Mouse (Mus musculus) T-helper 17 cell (primary cell): ENCODE measurements around the gene Majin.

Experiments
- in situ Hi-C, 2 experiments: fragments of 300-600 bp; cut with MboI, MseI; formaldehyde crosslinking; loops; 1 replicate in 1 of 2; 2 replicates in 1 of 2; pipeline ENCODE4 v1.15.1; 2025; ENCODE audit warnings: high pct_unique_total_duplicates in 2 of 2

Majin gene

DNA sequence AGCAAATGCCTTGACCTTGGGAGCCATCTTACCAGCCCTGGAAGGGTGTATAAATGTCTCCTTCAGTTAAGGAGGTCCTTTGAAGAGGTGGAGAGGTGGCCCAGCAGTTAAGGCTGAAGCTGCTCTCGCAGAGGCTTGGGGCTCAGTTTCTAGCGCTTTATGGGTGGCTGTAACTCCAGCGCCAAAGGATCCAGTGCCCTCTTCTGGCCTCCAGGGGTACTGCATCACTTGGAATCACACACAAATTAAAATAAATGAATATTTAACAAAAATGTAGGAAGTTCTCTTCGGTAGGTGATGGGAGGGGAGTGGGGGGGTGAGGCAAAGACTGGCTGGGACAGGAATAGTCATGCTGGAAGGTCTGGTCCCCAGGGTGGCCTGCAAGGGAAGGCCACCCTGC is 76.8 kb downstream of the Majin start:
- in situ Hi-C loops: loop anchor here (5.0 kb wide), 2 partner anchors 46 to 76 kb away; partner anchors contain the start of gene Cdc42bpg (in 1 of the 2)

DNA sequence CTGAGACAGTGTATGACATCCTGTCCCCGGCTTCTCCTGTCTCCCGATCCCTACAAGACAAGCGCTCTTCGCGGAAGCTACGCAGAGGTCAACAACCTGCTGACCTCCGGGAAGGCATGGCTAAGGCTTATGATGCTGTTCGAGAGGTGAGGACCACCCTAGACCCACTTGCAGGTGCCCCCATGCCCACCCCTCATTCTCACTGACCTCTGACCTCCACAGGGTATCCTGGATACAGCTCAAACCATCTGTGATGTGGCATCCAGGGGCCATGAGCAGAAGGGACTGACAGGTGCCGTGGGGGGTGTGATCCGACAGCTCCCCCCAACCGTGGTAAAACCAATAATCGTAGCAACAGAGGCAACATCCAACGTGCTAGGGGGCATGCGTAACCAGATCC is 77.2 kb downstream of the Majin start:
- in situ Hi-C loops: loop anchor here (5.0 kb wide), 2 partner anchors 46 to 76 kb away; partner anchors contain the start of gene Cdc42bpg (in 1 of the 2)

DNA sequence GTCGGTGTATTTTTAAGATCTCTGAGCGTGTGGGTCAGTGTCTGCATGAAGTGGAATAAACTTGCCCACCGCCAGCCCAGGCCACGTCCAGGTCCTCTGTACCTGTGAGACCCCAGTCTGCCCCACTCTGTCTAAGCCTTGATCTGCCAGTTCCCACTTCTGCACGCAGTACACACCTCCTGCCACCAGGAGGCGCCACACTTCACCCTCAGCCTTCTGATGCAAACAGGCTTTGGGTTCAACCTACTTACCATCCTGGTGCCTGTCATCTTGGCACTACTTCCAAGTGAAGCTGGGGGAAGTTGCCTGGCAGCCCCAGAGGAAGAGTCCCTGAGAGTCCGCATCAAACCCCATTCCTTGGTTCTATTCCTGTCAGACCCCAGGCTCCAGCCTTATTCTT is 78.0 kb downstream of the Majin start:
- in situ Hi-C loops: loop anchor here (5.0 kb wide), 2 partner anchors 45 to 75 kb away; partner anchors contain the start of gene Cdc42bpg (in 1 of the 2)

DNA sequence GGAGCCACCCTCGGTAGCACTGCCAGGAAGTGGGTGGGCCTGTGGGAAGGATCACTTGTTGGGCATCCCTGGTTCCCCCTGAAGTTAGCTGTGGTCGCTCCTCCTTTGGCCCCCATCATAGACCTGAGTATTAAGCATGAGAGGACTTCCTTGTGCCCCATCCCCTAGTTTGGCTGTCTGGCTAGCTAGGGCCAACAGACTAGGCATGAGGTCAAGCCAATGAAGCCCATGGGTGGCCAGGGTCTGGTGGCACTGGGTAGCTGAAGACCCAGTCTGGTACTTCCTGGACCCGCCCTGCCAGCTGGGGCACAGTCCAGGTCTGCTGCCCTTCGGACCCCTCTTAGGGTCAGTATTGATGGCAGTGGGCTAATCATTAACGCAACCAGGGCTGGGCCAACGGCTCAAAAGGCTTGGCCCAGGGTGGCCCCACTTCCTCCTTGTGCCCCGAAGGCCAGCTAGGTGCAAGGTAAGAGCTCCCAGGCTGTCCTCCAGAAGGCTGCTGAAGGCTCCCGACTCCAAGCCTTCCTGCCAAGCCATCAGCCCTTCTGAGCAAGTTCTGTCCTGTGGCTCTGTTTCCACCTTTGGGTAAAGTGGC is 78.7 kb downstream of the Majin start:
- in situ Hi-C loops: loop anchor here (5.0 kb wide), 2 partner anchors 44 to 74 kb away; partner anchors contain the start of gene Cdc42bpg (in 1 of the 2)

DNA sequence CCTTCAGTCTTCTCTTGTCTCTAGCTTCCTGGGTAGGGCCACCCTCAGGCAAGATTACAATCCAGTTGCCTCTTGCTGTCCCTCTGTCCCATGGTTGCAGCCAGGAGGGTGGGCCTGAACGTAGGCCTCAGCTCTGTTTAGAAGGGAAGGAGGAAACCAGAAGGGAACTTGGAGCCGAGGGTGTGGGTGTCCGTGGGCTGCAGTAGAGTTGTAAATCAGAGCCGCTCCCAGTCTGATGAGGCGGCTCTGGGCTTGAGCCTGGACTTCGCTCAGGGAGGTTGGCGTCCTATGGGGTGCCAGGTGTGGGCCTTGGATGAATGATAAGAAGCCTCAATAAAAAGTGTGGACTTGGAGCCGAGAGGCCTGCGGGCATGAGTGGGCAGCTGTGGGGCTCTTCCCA is 80.0 kb downstream of the Majin start:
- in situ Hi-C loops: loop anchor here (5.0 kb wide), 2 partner anchors 43 to 73 kb away; partner anchors contain the start of gene Cdc42bpg (in 1 of the 2)

DNA sequence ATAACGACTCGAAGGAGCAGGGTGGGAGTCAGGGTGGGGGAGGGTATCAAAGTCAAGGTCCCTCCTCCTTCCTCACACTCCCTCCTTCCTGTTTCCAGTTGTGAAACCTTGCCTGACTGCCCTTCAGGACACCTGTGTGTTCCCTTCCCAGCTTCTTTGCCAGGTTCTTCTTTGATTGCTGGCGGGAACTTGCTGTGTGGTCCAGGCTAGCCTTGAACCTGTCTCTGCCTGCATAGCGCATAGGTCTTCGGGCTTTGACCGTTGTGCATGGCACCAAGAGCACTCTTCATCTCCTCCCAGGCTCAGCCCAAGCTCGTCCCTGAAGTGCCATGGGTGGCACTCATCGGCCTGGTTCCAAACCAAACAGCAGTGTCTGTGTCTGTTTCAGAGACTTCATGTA is 80.8 kb downstream of the Majin start:
- in situ Hi-C loops: loop anchor here (5.0 kb wide), 2 partner anchors 42 to 72 kb away; partner anchors contain the start of gene Cdc42bpg (in 1 of the 2)

DNA sequence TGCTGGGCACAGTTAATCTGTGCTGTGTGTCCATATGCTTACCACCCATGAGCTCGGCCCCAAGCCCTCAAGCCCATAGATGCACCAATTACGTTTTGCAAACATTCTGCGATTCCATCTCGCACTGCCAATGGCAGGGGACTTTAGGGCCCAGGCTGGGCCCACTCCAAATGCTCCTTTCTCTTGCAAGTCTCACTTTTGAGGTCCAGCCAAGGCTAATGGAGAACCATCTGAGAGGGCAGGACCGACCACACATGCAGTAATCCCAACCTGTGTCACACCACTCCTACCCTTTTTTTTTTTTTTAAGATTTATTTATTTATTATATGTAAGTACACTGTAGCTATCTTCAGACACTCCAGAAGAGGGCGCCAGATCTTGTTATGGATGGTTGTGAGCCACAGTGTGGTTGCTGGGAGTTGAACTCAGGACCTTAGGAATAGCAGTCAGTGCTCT is 81.6 kb downstream of the Majin start:
- in situ Hi-C loops: no loop called here

DNA sequence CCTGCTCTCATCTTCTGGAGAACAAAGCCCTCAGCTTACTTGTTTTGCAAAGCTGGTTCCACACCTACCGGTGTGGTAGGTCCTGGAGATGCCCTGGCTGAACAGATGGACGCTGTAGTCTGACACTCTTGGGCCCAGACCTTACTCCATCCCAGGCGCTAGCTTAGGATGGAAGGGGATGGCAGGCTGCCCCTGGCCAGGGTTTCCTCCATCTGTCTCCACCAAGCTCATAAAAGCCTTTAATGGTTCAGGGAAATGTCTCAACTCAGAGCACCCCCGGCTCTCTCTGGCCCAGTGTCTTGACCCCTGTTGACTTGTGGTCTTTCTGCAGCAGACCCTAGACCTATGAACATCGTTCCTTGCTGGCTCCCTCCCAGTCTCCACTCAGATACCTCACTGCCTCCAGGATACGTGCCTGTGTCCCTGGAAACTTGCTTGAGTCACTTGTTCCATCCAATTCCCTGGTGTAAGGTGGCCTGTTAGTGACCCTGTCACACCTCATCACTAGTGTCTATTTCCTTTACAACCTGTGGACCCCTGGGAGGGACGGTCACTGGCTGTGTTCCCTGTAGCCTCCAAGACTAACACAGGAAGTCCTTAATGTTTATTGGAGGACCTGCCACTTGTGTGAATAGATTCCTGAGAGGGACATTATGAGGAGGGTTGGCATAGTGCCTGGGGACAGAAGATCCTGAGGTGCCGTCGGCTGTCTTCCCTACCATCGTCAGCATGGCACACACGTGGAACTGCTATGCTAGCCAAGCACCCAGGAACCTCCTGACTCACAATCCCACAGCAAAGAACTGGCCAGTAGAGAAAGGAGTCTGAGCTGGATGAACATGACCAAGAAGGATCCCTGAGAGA is 83.3 kb downstream of the Majin start:
- in situ Hi-C loops: no loop called here

DNA sequence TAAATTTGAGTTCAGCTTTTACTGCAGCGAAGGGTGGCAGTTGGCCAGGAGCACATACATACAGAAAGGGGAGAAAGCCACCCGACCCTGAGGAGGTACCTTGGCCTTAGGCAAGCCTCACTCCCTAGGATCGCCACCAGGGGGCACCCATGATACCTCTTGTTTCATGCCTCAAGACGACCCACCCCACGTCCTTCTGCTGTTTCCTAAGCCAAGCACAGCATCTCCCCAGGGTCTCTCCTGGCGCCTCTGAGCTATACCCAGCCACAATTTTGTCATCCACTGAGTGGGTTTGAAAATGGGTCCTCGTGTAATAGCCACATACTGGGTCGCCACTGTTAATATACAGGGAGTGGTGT is 84.0 kb downstream of the Majin start:
- in situ Hi-C loops: no loop called here

DNA sequence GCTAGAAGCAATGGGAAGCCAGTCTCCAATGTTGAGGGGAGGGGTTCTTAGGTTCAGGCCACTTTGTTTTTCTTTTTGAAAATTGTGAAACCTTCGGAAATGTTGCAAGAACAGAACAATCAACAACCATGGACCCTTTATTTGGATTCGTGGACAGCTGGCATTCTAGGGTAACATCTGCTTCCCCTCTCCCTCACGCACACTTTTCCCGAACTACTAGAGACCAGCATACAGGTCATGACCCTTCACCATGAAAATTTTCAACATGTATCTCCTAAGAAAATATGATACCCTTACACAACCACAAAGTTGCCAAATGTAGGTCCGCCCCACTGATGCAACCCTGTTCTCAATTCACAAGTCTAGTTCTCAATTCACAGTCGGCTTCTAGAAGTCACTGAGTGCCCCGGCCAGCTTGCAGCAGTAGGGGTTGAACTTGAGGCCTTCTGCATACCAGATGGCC is 84.5 kb downstream of the Majin start:
- in situ Hi-C loops: no loop called here

DNA sequence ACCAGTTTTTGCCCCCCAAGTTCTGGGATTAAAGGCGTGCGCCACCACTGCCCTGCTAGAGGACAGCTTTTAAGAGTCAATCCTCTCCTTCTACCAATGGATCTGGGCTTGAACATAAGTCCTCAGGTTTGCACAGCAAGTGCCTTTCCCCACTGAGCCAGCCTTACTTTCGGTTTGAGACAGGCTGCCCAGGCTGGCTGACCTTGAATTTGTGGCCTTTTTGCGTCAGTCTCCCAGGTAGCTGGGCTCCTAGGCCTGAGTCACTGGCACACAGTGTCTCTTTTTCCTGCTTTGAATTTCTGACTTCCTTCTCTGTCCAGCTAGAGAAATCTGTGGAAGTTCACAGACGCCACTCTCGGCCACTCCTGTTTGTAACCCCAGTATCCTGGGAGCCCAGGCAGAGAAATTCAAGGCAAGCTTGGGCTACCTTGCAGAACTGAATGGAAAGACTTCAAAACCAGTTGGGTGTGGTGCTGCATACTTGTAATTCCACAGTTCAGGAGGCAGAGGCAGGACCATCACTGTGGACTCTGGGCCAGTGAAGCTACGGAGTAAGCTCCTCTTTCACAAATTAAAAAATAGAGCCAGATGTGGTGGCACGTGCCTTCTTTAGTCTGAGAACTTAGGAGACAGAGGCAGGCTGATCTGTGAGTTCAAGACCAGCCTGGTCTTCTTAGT is 85.7 kb downstream of the Majin start:
- in situ Hi-C loops: loop anchor here in 1 of 2 experiments (5.0 kb wide), 1 partner anchor 37 kb away; the partner anchor contains the start of gene Cdc42bpg

DNA sequence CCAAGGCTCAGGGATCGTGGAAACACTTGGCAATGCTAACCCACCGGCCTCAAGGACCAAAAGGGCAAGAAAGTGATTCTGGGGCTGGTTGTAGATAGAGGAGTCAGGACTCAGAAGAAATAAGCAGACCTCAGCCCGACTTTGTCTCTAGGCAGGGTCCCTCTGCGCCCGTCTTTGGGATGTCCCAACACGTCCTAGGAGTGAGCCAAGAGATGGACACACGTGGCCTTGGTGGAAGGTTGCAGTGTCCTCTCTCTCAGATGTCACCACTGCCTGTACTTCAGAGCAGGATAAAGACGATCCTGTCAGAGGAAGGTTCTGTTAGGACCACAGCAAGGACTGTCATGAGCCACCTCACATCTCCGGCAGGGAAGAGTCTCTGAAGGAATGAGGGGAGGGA is 86.5 kb downstream of the Majin start:
- in situ Hi-C loops: loop anchor here in 1 of 2 experiments (5.0 kb wide), 1 partner anchor 37 kb away; the partner anchor contains the start of gene Cdc42bpg

DNA sequence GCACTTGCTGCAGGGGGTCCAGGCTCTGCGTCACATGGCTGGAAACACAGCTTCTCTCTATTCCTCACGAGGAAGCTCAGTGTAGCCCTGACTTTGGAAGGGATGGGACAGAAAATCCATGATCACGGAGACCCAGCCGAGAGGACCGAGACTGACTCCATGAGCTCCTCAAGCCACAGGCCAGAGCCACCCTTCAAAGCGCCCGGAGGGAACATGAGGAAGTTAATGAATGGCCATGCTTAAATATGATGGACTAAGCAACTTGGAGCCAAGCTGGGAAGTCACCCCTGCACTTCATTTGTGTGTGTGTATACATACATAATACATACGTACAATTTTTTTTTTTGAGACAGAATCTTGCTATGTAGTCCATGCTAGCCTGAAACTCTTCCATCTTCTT is 87.0 kb downstream of the Majin start:
- in situ Hi-C loops: loop anchor here in 1 of 2 experiments (5.0 kb wide), 1 partner anchor 36 kb away; the partner anchor contains the start of gene Cdc42bpg

DNA sequence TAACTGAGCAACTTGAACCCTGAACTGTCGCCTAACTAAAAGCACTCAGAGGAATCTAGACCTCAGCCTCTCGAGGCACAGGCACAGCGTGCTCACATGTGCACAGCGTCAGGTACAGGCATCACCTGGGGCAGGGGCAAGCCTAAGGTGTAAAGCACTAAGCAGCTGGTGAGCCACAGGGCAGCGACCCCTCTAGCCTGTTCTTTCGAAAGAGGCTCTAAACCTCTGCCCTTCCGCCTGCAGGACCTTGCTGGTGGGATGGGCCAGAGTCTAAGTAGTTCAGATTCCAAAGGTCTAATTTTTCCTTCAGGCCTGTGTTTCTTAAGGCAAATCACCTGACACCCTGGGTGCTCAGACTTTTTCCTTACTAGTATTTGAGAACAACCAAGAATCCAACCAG is 87.9 kb downstream of the Majin start:
- in situ Hi-C loops: loop anchor here in 1 of 2 experiments (5.0 kb wide), 1 partner anchor 35 kb away; the partner anchor contains the start of gene Cdc42bpg

DNA sequence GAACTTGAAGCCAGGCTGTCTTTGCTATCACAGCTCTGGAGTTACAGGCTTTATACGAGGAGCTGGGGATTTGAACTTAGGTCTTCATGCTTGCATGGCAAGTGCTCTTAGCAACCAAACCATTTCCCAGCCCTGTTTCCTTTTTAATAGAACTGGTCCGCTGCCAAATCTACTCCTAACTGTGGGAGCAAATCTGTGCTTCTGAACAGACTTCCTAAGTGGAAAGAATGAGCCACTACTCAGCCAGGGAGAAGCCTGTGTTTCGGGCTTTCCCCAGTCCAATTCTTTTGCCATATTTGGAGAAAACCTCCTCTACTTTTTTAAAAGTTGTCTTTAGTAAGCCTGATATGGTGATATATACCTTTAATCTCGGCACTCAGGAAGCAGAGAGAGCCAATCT is 88.5 kb downstream of the Majin start:
- in situ Hi-C loops: loop anchor here in 1 of 2 experiments (5.0 kb wide), 1 partner anchor 35 kb away; the partner anchor contains the start of gene Cdc42bpg

DNA sequence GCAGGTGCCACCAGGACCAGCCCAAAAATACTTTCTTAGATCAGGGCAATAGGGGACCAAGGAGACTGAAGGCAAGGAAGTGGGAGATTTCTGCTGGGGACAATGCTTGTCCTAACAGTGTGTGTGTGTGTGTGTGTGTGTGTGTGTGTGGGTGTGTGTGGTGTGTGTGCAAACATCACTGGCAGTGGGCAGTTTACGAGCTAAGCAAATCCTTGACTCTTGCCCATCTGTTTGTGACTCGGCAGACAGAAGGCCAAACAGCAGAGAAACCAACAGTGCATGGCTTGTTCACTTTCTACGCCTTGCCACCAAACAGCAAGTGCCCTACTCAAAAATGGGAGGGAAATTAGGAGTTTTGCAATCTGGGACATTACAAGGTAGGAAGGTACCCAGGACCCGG is 89.4 kb downstream of the Majin start:
- in situ Hi-C loops: loop anchor here in 1 of 2 experiments (5.0 kb wide), 1 partner anchor 34 kb away; the partner anchor contains the start of gene Cdc42bpg
